Mouse (Mus musculus): Measurements from ENCODE around the gene Asxl1. TPM values are rescaled to one million over a fixed set of nuclear protein-coding genes. Genes with fewer than 3 reads are reported as not detected.
"Not testable (repeated sequence)": the region's sequence is repeated elsewhere in the genome, so short reads cannot be mapped to it uniquely, and the experiment has no call there.

Asxl1 gene
- total RNA-seq, 1 experiment from 2014 or later, result 30.4 TPM

DNA sequence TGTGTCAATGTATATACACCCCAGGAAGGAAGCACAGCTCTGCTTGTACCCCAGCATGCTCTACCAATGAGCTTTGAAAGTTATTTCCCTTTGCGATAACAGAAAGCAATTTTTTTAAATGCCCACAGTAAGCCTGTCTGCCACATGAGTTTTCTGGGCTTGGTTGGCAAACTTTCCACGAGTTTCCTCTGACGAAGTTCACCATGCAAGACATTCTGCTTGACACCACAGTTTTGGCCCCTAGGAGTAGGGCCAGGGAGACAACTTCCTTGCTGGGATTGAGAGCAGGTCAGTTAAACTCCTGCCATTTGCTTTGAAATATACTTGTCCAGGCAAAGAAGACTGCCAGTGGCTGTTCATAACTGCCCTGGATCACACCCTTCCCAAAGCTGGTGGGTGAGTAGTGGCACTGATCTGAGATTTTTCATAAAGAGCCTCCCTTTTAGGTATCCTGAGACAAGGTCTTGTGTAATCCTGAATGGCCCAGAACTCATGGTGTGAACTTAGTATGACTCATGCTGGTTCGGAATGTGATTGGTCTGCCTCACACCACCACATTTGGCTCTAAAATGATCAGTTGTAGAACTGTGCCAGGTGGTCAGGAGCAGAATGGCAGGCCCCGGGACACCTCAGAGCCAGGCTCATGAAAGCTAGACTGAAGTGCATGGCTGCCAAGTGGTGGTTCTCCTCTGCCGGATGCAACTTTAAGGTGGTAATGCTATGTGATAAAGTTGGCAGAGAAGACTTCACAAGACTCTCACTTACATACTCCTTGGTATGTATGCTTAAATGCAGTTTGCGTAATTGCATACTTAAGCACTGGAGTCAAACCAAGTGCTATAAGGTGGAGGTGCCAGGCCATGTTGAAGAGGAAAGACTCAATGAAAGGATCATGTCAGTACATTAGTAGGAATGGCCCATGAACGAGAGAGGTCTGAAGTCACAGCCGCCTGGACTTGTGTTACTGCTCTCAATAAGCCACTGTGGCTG, 7.0 kb upstream of the Asxl1 start:
- no peak for ATAC-seq (replicated peaks; ENCODE audit: insufficient number of reproducible peaks, low FRiP score, low TSS enrichment, poor library complexity, severe bottlenecking)

GRCm38 (mm10) chr2:153342166-153342565, 3.5 kb upstream of the Asxl1 start:
- no peak for ATAC-seq (replicated peaks; ENCODE audit: insufficient number of reproducible peaks, low FRiP score, low TSS enrichment, poor library complexity, severe bottlenecking)

GRCm38 (mm10) chr2:153342602-153343001, 3.0 kb upstream of the Asxl1 start:
- 0 out of 2 replicates have a peak, but pooled peaks have one; percentile 24 for ATAC-seq (replicated peaks; ENCODE audit: insufficient number of reproducible peaks, low FRiP score, low TSS enrichment, poor library complexity, severe bottlenecking)

DNA sequence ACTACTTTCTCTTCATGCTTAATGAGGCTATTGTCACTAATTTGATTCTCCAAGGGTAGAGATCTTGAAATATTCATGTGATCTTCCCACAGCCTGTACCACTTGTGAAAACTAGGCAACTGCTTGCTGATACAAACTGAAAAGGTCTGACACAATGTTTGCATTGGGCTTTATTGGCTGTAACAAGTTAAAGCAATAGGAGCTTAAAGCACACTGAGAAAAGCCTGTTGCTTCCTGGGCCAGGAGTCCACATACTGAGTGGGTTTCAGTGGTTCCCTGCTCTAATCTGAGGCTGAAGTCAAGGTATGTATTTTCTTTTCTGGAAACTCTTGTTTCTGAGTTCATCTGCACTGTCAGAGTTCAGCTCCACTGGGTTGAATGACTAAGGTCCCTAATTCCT, 2.4 kb upstream of the Asxl1 start:
- ATAC-seq (replicated peaks; ENCODE audit: insufficient number of reproducible peaks, low FRiP score, low TSS enrichment, poor library complexity, severe bottlenecking), result no peak

- no peak; the same call in 1 of the 2 replicates for ATAC-seq (replicated peaks; ENCODE audit: insufficient number of reproducible peaks, low FRiP score, low TSS enrichment, poor library complexity, severe bottlenecking)
These were observed 567 bp upstream of the Asxl1 start for GRCm38 (mm10) chr2:153345071-153345453.

- ATAC-seq (replicated peaks; ENCODE audit: insufficient number of reproducible peaks, low FRiP score, low TSS enrichment, poor library complexity, severe bottlenecking), result no peak
These were observed 873 bp downstream of the Asxl1 start for GRCm38 (mm10) chr2:153346221-153347182.

DNA sequence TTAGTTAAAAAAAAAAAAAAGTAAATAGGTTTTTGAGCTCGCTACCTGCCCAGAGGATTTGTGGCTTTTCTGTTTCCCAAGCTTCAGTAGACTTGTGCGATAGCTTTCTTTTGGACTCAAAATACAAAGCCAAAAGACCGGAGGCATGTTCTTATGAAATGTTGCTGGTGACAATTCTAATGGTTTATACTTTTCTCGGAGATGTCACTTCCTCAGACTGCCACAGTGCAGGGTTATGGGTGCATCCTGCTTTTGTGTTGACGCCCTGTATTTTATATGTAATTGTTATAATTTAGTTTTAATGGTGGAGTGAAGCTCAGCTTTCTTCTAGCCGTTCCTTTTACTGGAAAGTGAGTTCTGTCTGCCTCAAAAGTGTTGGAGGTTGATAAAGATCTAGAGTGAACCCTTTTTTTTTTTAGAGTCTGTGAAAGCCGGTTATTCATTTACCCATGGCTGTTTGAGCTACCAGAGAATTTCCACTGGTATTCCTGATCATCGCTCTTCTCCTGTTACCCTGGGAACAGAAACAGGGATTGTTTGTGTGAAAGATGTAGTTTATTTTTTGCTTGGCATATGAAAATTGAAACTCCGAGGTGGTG, 1.7 kb downstream of the Asxl1 start:
- no peak for ATAC-seq (replicated peaks; ENCODE audit: insufficient number of reproducible peaks, low FRiP score, low TSS enrichment, poor library complexity, severe bottlenecking)

- ATAC-seq (replicated peaks; ENCODE audit: insufficient number of reproducible peaks, low FRiP score, low TSS enrichment, poor library complexity, severe bottlenecking), result no peak
These were observed 2.6 kb downstream of the Asxl1 start for GRCm38 (mm10) chr2:153348100-153348831.

DNA sequence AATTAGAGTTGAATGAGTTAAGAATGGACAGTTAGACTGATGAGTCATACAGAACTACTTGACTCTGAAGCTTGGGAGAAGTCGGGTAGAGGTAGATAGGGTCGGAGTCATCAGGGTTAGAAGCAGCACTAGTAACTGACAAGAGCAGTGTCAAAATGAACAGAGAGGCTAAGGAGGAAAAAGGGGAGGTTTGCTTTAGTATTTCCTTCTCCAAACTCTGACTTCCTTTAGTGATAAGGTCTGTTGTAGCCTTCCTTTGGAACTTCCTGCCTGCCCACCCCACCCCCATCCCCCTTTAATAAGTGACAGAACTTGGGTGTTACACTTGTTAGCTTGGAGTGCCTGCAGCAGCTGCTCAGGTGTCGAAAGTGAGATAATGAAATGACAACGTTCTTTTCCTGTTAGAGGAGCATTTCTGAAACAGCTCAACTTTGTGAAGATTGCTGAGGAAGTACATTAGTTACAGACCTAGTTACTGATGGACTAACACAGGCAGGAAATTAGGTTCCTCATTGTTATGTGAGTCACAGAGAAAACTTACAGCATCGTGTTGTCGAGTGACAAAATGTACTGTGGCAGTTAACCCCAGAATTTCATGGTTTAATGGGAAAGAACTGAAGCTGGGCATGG, 5.0 kb downstream of the Asxl1 start:
- peak; percentile 81 for ATAC-seq (replicated peaks; ENCODE audit: insufficient number of reproducible peaks, low FRiP score, low TSS enrichment, poor library complexity, severe bottlenecking)

DNA sequence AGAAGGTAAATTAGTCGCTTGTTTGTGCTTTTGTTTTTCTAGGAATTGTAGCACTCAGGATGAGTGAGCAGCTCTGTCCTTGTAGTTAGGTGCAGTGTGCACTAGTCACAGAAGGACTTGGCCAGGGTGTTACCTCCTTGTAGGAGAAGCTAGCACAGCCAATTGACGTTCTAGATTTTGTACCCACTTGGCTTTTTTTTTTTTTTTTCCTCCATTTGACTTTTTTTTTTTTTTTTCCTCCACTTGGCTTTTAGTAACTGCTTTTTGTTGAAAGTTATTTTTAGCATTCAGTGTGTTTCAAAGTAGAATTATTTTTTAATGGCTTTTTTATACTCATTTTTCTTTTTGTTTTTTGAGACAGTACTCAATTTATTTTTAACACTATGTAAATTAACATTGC, 9.0 kb downstream of the Asxl1 start:
- no peak for ATAC-seq (replicated peaks; ENCODE audit: insufficient number of reproducible peaks, low FRiP score, low TSS enrichment, poor library complexity, severe bottlenecking)

- ATAC-seq (replicated peaks; ENCODE audit: insufficient number of reproducible peaks, low FRiP score, low TSS enrichment, poor library complexity, severe bottlenecking), result peak; percentile 53; the same call in 1 of the 2 replicates
These were observed 11.2 kb downstream of the Asxl1 start for GRCm38 (mm10) chr2:153356784-153357183.

GRCm38 (mm10) chr2:153361101-153361710, 15.6 kb downstream of the Asxl1 start:
- ATAC-seq (replicated peaks; ENCODE audit: insufficient number of reproducible peaks, low FRiP score, low TSS enrichment, poor library complexity, severe bottlenecking), result no peak

DNA sequence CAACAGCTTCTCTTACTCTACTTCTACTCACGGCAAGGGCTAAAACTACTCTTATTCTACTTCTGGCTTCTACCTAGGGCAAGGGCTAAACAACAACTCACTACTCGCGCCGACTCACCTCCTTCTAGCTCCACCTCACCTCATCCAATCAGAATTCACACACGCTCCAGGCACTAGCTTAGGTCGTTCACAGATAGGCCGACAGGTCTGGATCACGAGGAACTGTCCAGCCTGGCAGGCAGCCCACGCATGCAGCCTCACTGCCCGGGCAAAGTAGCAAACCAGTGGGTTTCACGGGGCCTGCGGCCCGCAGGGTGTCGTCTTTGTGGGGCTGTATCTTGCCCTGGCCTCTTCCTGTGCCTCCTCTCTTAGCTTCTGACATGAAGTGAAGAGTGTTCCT, 18.9 kb downstream of the Asxl1 start:
- ATAC-seq (replicated peaks; ENCODE audit: insufficient number of reproducible peaks, low FRiP score, low TSS enrichment, poor library complexity, severe bottlenecking), result not testable (repeated sequence)

GRCm38 (mm10) chr2:153370871-153371270, 25.2 kb downstream of the Asxl1 start:
- ATAC-seq (replicated peaks; ENCODE audit: insufficient number of reproducible peaks, low FRiP score, low TSS enrichment, poor library complexity, severe bottlenecking), result no peak

DNA sequence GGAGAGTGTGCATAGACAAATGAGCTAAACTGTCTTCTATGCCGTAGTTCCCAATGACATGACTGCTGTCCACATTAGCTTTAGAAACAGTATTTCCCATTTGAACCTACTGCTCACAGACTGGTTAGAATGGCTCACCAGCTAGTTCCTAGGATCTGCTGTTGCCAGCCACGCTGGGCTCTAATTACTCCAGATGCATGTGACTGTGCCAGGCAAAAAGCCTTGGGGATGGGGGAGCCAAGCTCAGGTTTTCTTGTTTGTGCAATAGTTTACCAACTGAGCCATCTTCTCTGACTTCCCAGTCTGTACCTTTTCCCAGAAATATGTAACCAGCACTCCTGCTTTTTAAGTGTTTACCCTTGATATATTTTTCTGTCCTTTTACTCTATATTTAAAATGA, 29.8 kb downstream of the Asxl1 start:
- no peak for ATAC-seq (replicated peaks; ENCODE audit: insufficient number of reproducible peaks, low FRiP score, low TSS enrichment, poor library complexity, severe bottlenecking)

DNA sequence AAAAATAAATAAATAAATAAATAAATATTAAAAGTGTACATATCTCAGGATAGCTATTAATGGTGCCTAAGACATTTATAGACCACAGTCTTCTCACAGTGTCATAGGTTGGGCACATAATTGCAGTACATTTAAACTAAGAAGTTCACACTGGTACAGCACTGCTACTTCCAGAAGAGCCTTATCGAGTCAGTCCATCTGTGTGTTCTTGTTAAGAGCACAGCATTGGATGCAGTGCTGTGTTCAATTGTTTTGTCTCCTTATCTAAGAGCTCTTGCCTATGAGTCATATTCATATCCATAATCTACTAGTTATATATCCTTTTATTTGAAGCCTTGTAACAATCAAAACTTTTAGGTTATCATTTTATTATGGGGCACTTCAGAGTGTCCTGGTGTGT, 34.9 kb downstream of the Asxl1 start:
- ATAC-seq (replicated peaks; ENCODE audit: insufficient number of reproducible peaks, low FRiP score, low TSS enrichment, poor library complexity, severe bottlenecking), result no peak

DNA sequence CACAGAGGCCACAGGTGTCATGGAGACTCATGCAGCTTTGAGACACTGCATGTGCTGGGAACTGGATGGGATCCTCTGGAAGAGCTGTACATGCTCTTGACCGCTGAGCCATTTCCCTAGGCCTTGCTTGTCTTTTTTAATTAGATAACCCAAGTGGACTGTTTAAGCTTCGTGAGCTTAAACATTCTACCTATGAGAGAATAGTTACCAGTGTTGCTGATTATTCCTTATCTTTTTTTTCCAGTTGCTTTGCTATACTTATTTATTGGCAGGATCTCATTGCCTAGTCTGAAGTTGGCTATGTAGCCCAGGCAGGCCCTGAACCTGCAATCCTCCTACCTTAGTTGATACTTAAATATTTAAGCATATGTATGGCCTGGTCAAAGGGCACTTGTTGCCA, 44.2 kb downstream of the Asxl1 start:
- no peak for ATAC-seq (replicated peaks; ENCODE audit: insufficient number of reproducible peaks, low FRiP score, low TSS enrichment, poor library complexity, severe bottlenecking)
